ENCODE assay signal across 26 mouse cellular contexts in genomic region chr10:89819146-89819545, GRCm38 (mm10). TPM values are rescaled to one million over a fixed set of nuclear protein-coding genes. Genes with fewer than 3 reads are reported as not detected.
"Had no signal": no experiment of that assay in that cellular context is flagged by ENCODE, and none has a peak within 500 bp of the region (broad histone marks: within the 10 kb centered on the region; RNA-seq: fewer than 3 reads in every experiment).

No protein-coding gene starts in this region.

- H3K4me3 ChIP-seq: gastrocnemius, adult 2 months; heart, embryonic 12.5 days; hindbrain, embryonic 10.5 days; hindbrain, embryonic 12.5 days; intestine, embryonic 15.5 days; layer of hippocampus, adult 2 months; left cerebral cortex, adult 2 months; limb, embryonic 15.5 days; liver, embryonic 12.5 days had no signal

- ATAC-seq: hindbrain, embryonic 16.5 days; inflammation-experienced regulatory T-cells, adult 6 months; intestine, embryonic 15.5 days; intestine, postnatal 0 days; liver, embryonic 12.5 days had no signal

- H3K9me3 ChIP-seq: heart, embryonic 12.5 days; hindbrain, embryonic 10.5 days; hindbrain, embryonic 12.5 days; intestine, embryonic 15.5 days; limb, embryonic 15.5 days; liver, embryonic 12.5 days had no signal

- H3K27me3 ChIP-seq: heart, embryonic 12.5 days; hindbrain, embryonic 12.5 days; intestine, embryonic 15.5 days; limb, embryonic 15.5 days; liver, embryonic 12.5 days had no signal

- H3K27ac ChIP-seq: gastrocnemius, adult 2 months; hindbrain, embryonic 10.5 days; hindbrain, embryonic 12.5 days; hindbrain, embryonic 14.5 days; intestine, embryonic 15.5 days; layer of hippocampus, adult 2 months; left cerebral cortex, adult 2 months; limb, embryonic 15.5 days; liver, embryonic 12.5 days; liver, embryonic 14.5 days had no signal

- H3K9ac ChIP-seq: heart, embryonic 12.5 days; hindbrain, embryonic 12.5 days; hindbrain, embryonic 14.5 days; intestine, embryonic 15.5 days; limb, embryonic 15.5 days; liver, embryonic 12.5 days; liver, embryonic 14.5 days had no signal

- DNase-seq: gastrocnemius, adult 2 months; gastrocnemius, postnatal 10 days; gastrocnemius, postnatal 25 days; heart, postnatal 14 days; heart, postnatal 4 days; kidney, adult 18-20 months; kidney, adult 8-10 months; kidney, postnatal 10 days; kidney, postnatal 25 days; kidney, postnatal 4 days had no signal

- H3K4me2 ChIP-seq: heart, embryonic 12.5 days; hindbrain, embryonic 12.5 days; hindbrain, embryonic 14.5 days; intestine, embryonic 15.5 days; limb, embryonic 15.5 days; liver, embryonic 12.5 days had no signal

- H3K4me1 ChIP-seq: heart, embryonic 12.5 days; hindbrain, embryonic 12.5 days; intestine, embryonic 15.5 days; limb, embryonic 15.5 days; liver, embryonic 12.5 days had no signal

RNA-seq across cellular contexts. Expression of gene Anks1b, which starts 54.2 kb away (rescaled TPM):
- total RNA-seq: granulocyte monocyte progenitor cell, adult 5-6 weeks had no signal
- polyA plus RNA-seq: liver, adult 2 months; liver, embryonic 14.5 days; liver, embryonic 16.5 days had no signal
